Mouse (Mus musculus) left cerebral cortex, postnatal 36 days (tissue): ENCODE results near the gene Gm49393. TPM values are rescaled to one million over a fixed set of nuclear protein-coding genes. Genes with fewer than 3 reads are reported as not detected.

Experiments
- DNase-seq, 2 experiments: peaks; one replicate each; pipeline ENCODE4 v3.0.0; 2021 to 2022; ENCODE audit warnings: low spot score in 2 of 2, mixed read lengths in 1 of 2
- intact Hi-C: fragments of 180-260 bp; cut with DNase I; formaldehyde crosslinking; loops from one replicate; pipeline ENCODE4 v1.15.1; 2025
- total RNA-seq, 2 experiments: library from RNA; stranded (reverse); gene quantifications; 2 replicates each; pipeline ENCODE4 v1.2.3; 2021

Gene Gm49393
- total RNA-seq, 2 experiments from 2014 or later, result not detected

GRCm38 (mm10) chr13:60813722-60814121, 121.7 kb downstream of the Gm49393 start:
- intact Hi-C loops, result loop anchor here (10.0 kb wide), 1 partner anchor 339 kb away; no protein-coding TSS in a partner anchor
- DNase-seq, result no peak

- DNase-seq, result no peak
- intact Hi-C loops, result loop anchor here (10.0 kb wide), 1 partner anchor 338 kb away; no protein-coding TSS in a partner anchor
These were observed 122.6 kb downstream of the Gm49393 start for GRCm38 (mm10) chr13:60812768-60813167.

GRCm38 (mm10) chr13:60809690-60810089, 125.7 kb downstream of the Gm49393 start:
- DNase-seq, result no peak
- intact Hi-C loops, result loop anchor here (10.0 kb wide), 1 partner anchor 335 kb away; no protein-coding TSS in a partner anchor

Other genes with a start within 250 kb of the Gm49393 start
- not detected for gene BC051665, start 149.2 kb downstream of the Gm49393 start, total RNA-seq
- not detected for gene Ctsll3, start 132.7 kb downstream of the Gm49393 start, total RNA-seq
- gene 4930486L24Rik, start 71.1 kb downstream of the Gm49393 start, total RNA-seq, result under 1 TPM; 0.22 to 0.48 TPM
- not detected for gene Gm49392, start 38.7 kb downstream of the Gm49393 start, total RNA-seq
- 1 to 10 TPM in 1 of 2 experiments, under 1 TPM in 1; 0.88 to 2.4 TPM for gene Ctla2b, start 38.1 kb downstream of the Gm49393 start, total RNA-seq
- gene Tpbpb, start 30.7 kb downstream of the Gm49393 start, total RNA-seq, result not detected
- 1 to 10 TPM in 1 of 2 experiments, not detected in 1; 1.8 TPM for gene Gm49391, start 981 bp upstream of the Gm49393 start, total RNA-seq
- gene Ctla2a, start 1.0 kb upstream of the Gm49393 start, total RNA-seq, result 10 to 100 TPM; 18.6 to 20.2 TPM
- gene Tpbpa, start 6.4 kb upstream of the Gm49393 start, total RNA-seq, result not detected
- not detected for gene Ctsj, start 70.4 kb upstream of the Gm49393 start, total RNA-seq
- not detected for gene Ctsq, start 105.0 kb upstream of the Gm49393 start, total RNA-seq
- not detected for gene Ctsr, start 228.7 kb upstream of the Gm49393 start, total RNA-seq